Mouse (Mus musculus) bone marrow, adult 2 months (tissue): ENCODE measurements at regions not wholly inside any gene's neighbourhood (a gene's known extent, or its start where the extent isn't known, plus 50 kb on each side); places are given as distances from the start of the nearest gene placed in this dataset.

ENCODE experiments used
- CTCF ChIP-seq: fragments of 200-500 bp; IDR thresholded peaks from 2 replicates; pipeline ENCODE4 v1.5.1; 2011; ENCODE audit warnings: low read length, control low read depth; ENCODE audit not compliant: control insufficient read depth, insufficient read depth
- POLR2A ChIP-seq: fragments of 200-500 bp; IDR thresholded peaks from 2 replicates; pipeline ENCODE4 v1.6.1; 2011; ENCODE audit warnings: low read depth, mild to moderate bottlenecking, control low read depth, low read length, borderline replicate concordance; ENCODE audit not compliant: control insufficient read depth

- TF ChIP-seq CTCF (no peak), POLR2A (no peak)
Measured at GRCm38 (mm10) chr8:77829126-77829748, 105.0 kb upstream of the Ednra start.
